Comparison of ENCODE assay signal across 12 mouse cellular contexts in the genomic region with DNA sequence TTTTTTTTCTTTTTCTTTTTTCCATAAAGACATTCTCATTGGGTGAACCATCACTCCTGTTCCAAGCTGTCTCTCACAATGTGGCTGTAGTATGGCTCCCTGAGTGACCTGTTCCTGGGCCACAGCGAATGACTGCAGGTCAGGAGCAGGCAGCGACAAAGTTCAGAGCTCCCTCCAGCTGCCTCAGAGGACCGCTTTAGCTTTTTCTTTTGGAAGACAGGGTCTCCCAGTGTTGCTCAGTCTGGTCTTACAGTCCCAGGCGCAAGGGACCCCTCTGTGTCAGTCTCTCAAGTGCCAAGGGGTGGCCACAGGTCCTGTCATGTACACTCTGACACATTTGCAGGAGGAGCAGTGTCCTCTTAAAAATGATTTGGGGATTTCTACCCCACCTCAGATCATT. TPM values are rescaled to one million over a fixed set of nuclear protein-coding genes. Genes with fewer than 3 reads are reported as not detected.
DNase-seq lines count a peak whose midpoint lies in the region; ATAC-seq and TF ChIP-seq lines count a peak whose summit lies in the region.
"Had no signal": no experiment of that assay in that cellular context is flagged by ENCODE, and none has a peak within 500 bp of the region (broad histone marks: within the 10 kb centered on the region; RNA-seq: fewer than 3 reads in every experiment).

No protein-coding gene starts in this region.

- H3K27me3 ChIP-seq in heart, embryonic 11.5 days (ENCODE audit: control insufficient read depth, insufficient read depth, low read length) = no peaks in the 10 kb centered on the region
- no peaks in the 10 kb centered on the region for H3K27me3 ChIP-seq in lung, embryonic 16.5 days (ENCODE audit: control insufficient read depth, insufficient read depth, low read depth, low read length)
- no peaks in the 10 kb centered on the region for H3K27me3 ChIP-seq in intestine, embryonic 16.5 days (replicated peaks; ENCODE audit: control insufficient read depth, insufficient read depth, low read length)
- no peaks in the 10 kb centered on the region for H3K27me3 ChIP-seq in small intestine, adult 2 months (ENCODE audit: control insufficient read depth, insufficient read depth, low read length)

- TF ChIP-seq POLR2A in small intestine, adult 2 months (IDR thresholded peaks at IDR 0.05; ENCODE audit: low read depth, low read length) = no peak; the same call in 1 of the 2 replicates

- H3K4me2 ChIP-seq in heart, embryonic 11.5 days = no peak overlapping the region
- no peak overlapping the region for H3K4me2 ChIP-seq in lung, embryonic 16.5 days (ENCODE audit: low read depth, low read length)
- H3K4me2 ChIP-seq in intestine, embryonic 16.5 days (ENCODE audit: low read depth, low read length) = peak overlapping the region; percentile 28; the same call in 1 of the 2 replicates

- H3K36me3 ChIP-seq in heart, embryonic 11.5 days (ENCODE audit: control insufficient read depth, insufficient read depth, low read length) = 0 out of 2 replicates have a peak, but pooled peaks cover 3% of the 10 kb centered on the region
- no peaks in the 10 kb centered on the region; the same call in 1 of the 2 replicates for H3K36me3 ChIP-seq in lung, embryonic 16.5 days (ENCODE audit: control insufficient read depth, insufficient read depth, low read length)
- no peaks in the 10 kb centered on the region for H3K36me3 ChIP-seq in intestine, embryonic 16.5 days (ENCODE audit: control insufficient read depth, insufficient read depth, low read length)
- peaks cover 2% of the 10 kb centered on the region for H3K36me3 ChIP-seq in small intestine, adult 2 months (ENCODE audit: control insufficient read depth, insufficient read depth, low read length)

- no peaks in the 10 kb centered on the region for H3K9me3 ChIP-seq in heart, embryonic 11.5 days (replicated peaks; ENCODE audit: control insufficient read depth, low read length)
- H3K9me3 ChIP-seq in lung, embryonic 16.5 days (ENCODE audit: control insufficient read depth, low read length) = no peaks in the 10 kb centered on the region
- H3K9me3 ChIP-seq in intestine, embryonic 16.5 days (ENCODE audit: control insufficient read depth, low read length) = no peaks in the 10 kb centered on the region

- H3K27ac ChIP-seq in heart, embryonic 11.5 days (ENCODE audit: low read depth, low read length) = peak overlapping the region; percentile 79
- peak overlapping the region; percentile 77 for H3K27ac ChIP-seq in lung, embryonic 16.5 days (ENCODE audit: low read length)
- peak overlapping the region; percentile 91 for H3K27ac ChIP-seq in intestine, embryonic 16.5 days (ENCODE audit: low read length)
- peak overlapping the region; percentile 64 for H3K27ac ChIP-seq in small intestine, adult 2 months (ENCODE audit: insufficient read depth, low read depth, low read length)

- no peak for TF ChIP-seq CTCF in small intestine, adult 2 months (IDR thresholded peaks at IDR 0.05; ENCODE audit: extremely low read depth, insufficient read length, insufficient replicate concordance, low read depth, low read length)

- WGBS in heart, embryonic 11.5 days (ENCODE audit: insufficient replicate concordance) = 73% methylated on average over 4 of the region's 4 CpGs
- 80% methylated on average over 4 of the region's 4 CpGs for WGBS in lung, embryonic 16.5 days
- WGBS in intestine, embryonic 16.5 days = 80% methylated on average over 4 of the region's 4 CpGs
- 83% methylated on average over 4 of the region's 4 CpGs for WGBS in small intestine, adult 2 months

- DNase-seq in heart, adult 8-10 months (ENCODE audit: low spot score) = no peak
- DNase-seq in lung, postnatal 10 days = no peak
- DNase-seq in layer of hippocampus, adult 11-12 months (ENCODE audit: low spot score) = no peak
- DNase-seq in layer of hippocampus, postnatal 10 days (ENCODE audit: low spot score in 2 of 2) = no peak
- DNase-seq: spleen, adult 18-20 months had no signal

- H3K4me3 ChIP-seq in heart, embryonic 11.5 days (ENCODE audit: low read depth, low read length) = no peak overlapping the region
- H3K4me3 ChIP-seq in lung, embryonic 16.5 days (ENCODE audit: low read length) = no peak overlapping the region
- H3K4me3 ChIP-seq in intestine, embryonic 16.5 days (ENCODE audit: low read length) = no peak overlapping the region
- H3K4me3 ChIP-seq in small intestine, adult 2 months (ENCODE audit: low read depth, low read length) = no peak overlapping the region

- no peak for ATAC-seq in heart, embryonic 11.5 days (replicated peaks; ENCODE audit: insufficient number of reproducible peaks, low FRiP score, low TSS enrichment)
- ATAC-seq in lung, embryonic 16.5 days (ENCODE audit: low read depth) = no peak
- ATAC-seq in intestine, embryonic 16.5 days = no peak

- H3K4me1 ChIP-seq in heart, embryonic 11.5 days (ENCODE audit: control insufficient read depth, insufficient read depth, low read length) = peaks cover 48% of the 10 kb centered on the region
- H3K4me1 ChIP-seq in lung, embryonic 16.5 days (replicated peaks; ENCODE audit: control insufficient read depth, insufficient read depth, low read length) = peaks cover 67% of the 10 kb centered on the region
- H3K4me1 ChIP-seq in intestine, embryonic 16.5 days (ENCODE audit: control insufficient read depth, insufficient read depth, low read length) = peaks cover 61% of the 10 kb centered on the region
- peaks cover 37% of the 10 kb centered on the region for H3K4me1 ChIP-seq in small intestine, adult 2 months (ENCODE audit: control insufficient read depth, insufficient read depth, insufficient read length, low read length)

- H3K9ac ChIP-seq in heart, embryonic 11.5 days (ENCODE audit: low read depth, low read length) = no peak overlapping the region
- 0 out of 2 replicates have a peak overlapping the region, but pooled peaks have one; percentile 17 for H3K9ac ChIP-seq in lung, embryonic 16.5 days (ENCODE audit: low read length)
- H3K9ac ChIP-seq in intestine, embryonic 16.5 days (ENCODE audit: low read depth, low read length) = peak overlapping the region; percentile 53

RNA-seq across cellular contexts. Expression of gene Pxn, which starts 16.1 kb away (rescaled TPM):
- 11.7 and 14.4 TPM in 2 replicates for polyA plus RNA-seq in heart, embryonic 11.5 days (2014; fragmentation: Nextera tagmentation; extraction: Ambion mirVana)
- total RNA-seq in heart, adult 8-10 months (2022) = 10 to 100 TPM; 31.2 to 43.4 (median 34.1) TPM
- 70.1 and 74.4 TPM in 2 replicates for polyA plus RNA-seq in lung, embryonic 16.5 days (2015; fragmentation: Nextera tagmentation; extraction: Ambion mirVana)
- polyA plus RNA-seq in intestine, embryonic 16.5 days (2015; fragmentation: Nextera tagmentation; extraction: Ambion mirVana) = 71.9 and 88.2 TPM in 2 replicates
- 65.1 and 136 TPM in 2 replicates for polyA plus RNA-seq in small intestine, adult 2 months (2012; rRNA removed)
- total RNA-seq in layer of hippocampus, postnatal 10 days (2021) = 10 to 100 TPM; 30.0 to 30.8 TPM

RNA-seq across cellular contexts. Expression of gene Rplp0, which starts 36.7 kb away (rescaled TPM):
- 1,182 and 1,275 TPM in 2 replicates for polyA plus RNA-seq in heart, embryonic 11.5 days (2014; fragmentation: Nextera tagmentation; extraction: Ambion mirVana)
- 100 to 1,000 TPM; 591 to 710 (median 629) TPM for total RNA-seq in heart, adult 8-10 months (2022)
- 1,507 and 1,565 TPM in 2 replicates for polyA plus RNA-seq in lung, embryonic 16.5 days (2015; fragmentation: Nextera tagmentation; extraction: Ambion mirVana)
- polyA plus RNA-seq in intestine, embryonic 16.5 days (2015; fragmentation: Nextera tagmentation; extraction: Ambion mirVana) = 1,506 and 1,615 TPM in 2 replicates
- 1,193 and 2,017 TPM in 2 replicates for polyA plus RNA-seq in small intestine, adult 2 months (2012; rRNA removed)
- 100 to 1,000 TPM; 458 to 467 TPM for total RNA-seq in layer of hippocampus, postnatal 10 days (2021)

RNA-seq across cellular contexts. Expression of gene Sirt4, which starts 38.0 kb away (rescaled TPM):
- polyA plus RNA-seq in heart, embryonic 11.5 days (2014; fragmentation: Nextera tagmentation; extraction: Ambion mirVana) = 15.8 and 19.2 TPM in 2 replicates
- total RNA-seq in heart, adult 8-10 months (2022) = 10 to 100 TPM; 17.9 to 21.4 (median 19.6) TPM
- 28.1 and 31.4 TPM in 2 replicates for polyA plus RNA-seq in lung, embryonic 16.5 days (2015; fragmentation: Nextera tagmentation; extraction: Ambion mirVana)
- 20.4 and 23.1 TPM in 2 replicates for polyA plus RNA-seq in intestine, embryonic 16.5 days (2015; fragmentation: Nextera tagmentation; extraction: Ambion mirVana)
- polyA plus RNA-seq in small intestine, adult 2 months (2012; rRNA removed) = 9.9 and 13.6 TPM in 2 replicates
- total RNA-seq in layer of hippocampus, postnatal 10 days (2021) = 10 to 100 TPM; 25.8 to 29.8 TPM

RNA-seq across cellular contexts. Expression of gene Gcn1l1, which starts 42.5 kb away (rescaled TPM):
- 29.7 and 33.5 TPM in 2 replicates for polyA plus RNA-seq in heart, embryonic 11.5 days (2014; fragmentation: Nextera tagmentation; extraction: Ambion mirVana)
- total RNA-seq in heart, adult 8-10 months (2022) = 10 to 100 TPM; 35.7 to 41.6 (median 39.3) TPM
- 32.9 and 35.1 TPM in 2 replicates for polyA plus RNA-seq in lung, embryonic 16.5 days (2015; fragmentation: Nextera tagmentation; extraction: Ambion mirVana)
- polyA plus RNA-seq in intestine, embryonic 16.5 days (2015; fragmentation: Nextera tagmentation; extraction: Ambion mirVana) = 25.5 and 26.3 TPM in 2 replicates
- 26.4 and 30.7 TPM in 2 replicates for polyA plus RNA-seq in small intestine, adult 2 months (2012; rRNA removed)
- total RNA-seq in layer of hippocampus, postnatal 10 days (2021) = 10 to 100 TPM; 76.4 to 96.2 TPM

RNA-seq across cellular contexts. Expression of gene Pla2g1b, which starts 56.5 kb away (rescaled TPM):
- 1.0 and 1.2 TPM in 2 replicates for polyA plus RNA-seq in heart, embryonic 11.5 days (2014; fragmentation: Nextera tagmentation; extraction: Ambion mirVana)
- total RNA-seq in heart, adult 8-10 months (2022) = not detected
- 9.7 and 9.8 TPM in 2 replicates for polyA plus RNA-seq in lung, embryonic 16.5 days (2015; fragmentation: Nextera tagmentation; extraction: Ambion mirVana)
- 1.2 and 1.3 TPM in 2 replicates for polyA plus RNA-seq in intestine, embryonic 16.5 days (2015; fragmentation: Nextera tagmentation; extraction: Ambion mirVana)
- 5.2 and 2,024 TPM in 2 replicates for polyA plus RNA-seq in small intestine, adult 2 months (2012; rRNA removed)
- not detected for total RNA-seq in layer of hippocampus, postnatal 10 days (2021)
- total RNA-seq: heart, postnatal 10 days; left cerebral cortex, postnatal 10 days had no signal
- polyA plus RNA-seq: neural tube, embryonic 11.5 days had no signal
